Mouse (Mus musculus) olfactory bulb, adult 2 months (tissue): ENCODE results near the gene Slc27a4.

ENCODE experiments used
- CTCF ChIP-seq: fragments of 200-500 bp; IDR thresholded peaks from 2 replicates; pipeline ENCODE4 v1.5.1; 2012; ENCODE audit warnings: low read depth, mild to moderate bottlenecking, low read length, moderate library complexity; ENCODE audit not compliant: insufficient read depth
- POLR2A ChIP-seq: fragments of 200-500 bp; IDR thresholded peaks from 2 replicates; pipeline ENCODE4 v1.6.1; 2012; ENCODE audit warnings: mild to moderate bottlenecking, low read depth, low read length, moderate library complexity; ENCODE audit not compliant: insufficient read depth

- no peak for TF ChIP-seq POLR2A
- TF ChIP-seq CTCF, result no peak
These were observed 43.2 kb downstream of the Slc27a4 start for GRCm38 (mm10) chr2:29845636-29846035.
